Mouse (Mus musculus) subcutaneous adipose tissue, adult 2 months (tissue): ENCODE data around the gene Odc1. TPM values are rescaled to one million over a fixed set of nuclear protein-coding genes. Genes with fewer than 3 reads are reported as not detected.

ENCODE experiments used
- polyA plus RNA-seq: library from polyadenylated mRNA; depleted of rRNA; stranded (reverse); fragments of >200 nt; gene quantifications from 2 replicates; pipeline ENCODE4 v1.2.3, GENCODE M21; 2012; ENCODE audit warnings: low replicate concordance; rRNA removed

Odc1 gene
- 58.5 and 117 TPM in 2 replicates for polyA plus RNA-seq

GRCm38 (mm10) chr12:17544209-17545106 is at the start of gene Odc1:
TSS of gene Odc1 (plus strand) at chr12:17544794.

Other genes starting within 250 kb of the Odc1 start
- gene Atp6v1c2, start 215.4 kb upstream of the Odc1 start, polyA plus RNA-seq = 0.84 and 2.1 TPM in 2 replicates
- gene Nol10, start 196.3 kb upstream of the Odc1 start, polyA plus RNA-seq = 3.8 and 7.1 TPM in 2 replicates
- gene Hpcal1, start 146.1 kb downstream of the Odc1 start, polyA plus RNA-seq = 87.8 and 104 TPM in 2 replicates